Comparison of ENCODE assay signal across 11 mouse cellular contexts in the genomic region with DNA sequence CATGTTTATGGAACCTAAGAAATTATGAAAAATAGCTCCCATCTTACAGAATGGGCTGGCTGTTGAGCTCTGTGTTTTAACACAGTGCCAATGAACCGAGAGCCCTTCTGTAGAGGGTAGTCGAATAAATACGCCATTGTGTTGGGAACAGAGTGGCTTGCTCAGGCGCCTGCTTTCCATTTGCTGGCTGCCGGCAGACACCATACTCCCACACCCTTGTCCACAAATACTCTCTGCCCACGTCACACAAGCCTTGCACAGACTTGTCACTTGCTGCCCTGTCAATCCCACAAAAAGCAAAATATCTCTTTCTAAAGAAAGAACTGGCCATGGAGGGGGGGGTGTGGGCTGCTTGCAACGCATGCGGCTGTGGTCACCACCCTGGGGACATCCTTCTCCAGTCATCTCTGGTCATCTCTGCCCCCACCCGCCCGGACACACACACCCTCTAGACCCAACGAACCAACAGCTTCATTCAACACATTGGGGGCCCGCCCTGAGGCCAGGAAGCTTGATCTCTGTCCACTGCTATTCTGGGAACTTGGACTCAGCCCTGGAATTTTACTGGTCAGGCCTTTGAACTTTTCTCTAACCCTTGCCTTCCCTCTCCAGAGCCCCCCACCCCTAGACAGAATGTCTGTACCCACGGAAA.
DNase-seq lines count a peak whose midpoint lies in the region; ATAC-seq lines count a peak whose summit lies in the region.
"Had no signal": no experiment of that assay in that cellular context is flagged by ENCODE, and none has a peak within 500 bp of the region (broad histone marks: within the 10 kb centered on the region; RNA-seq: fewer than 3 reads in every experiment).

No protein-coding gene starts in this region.

- peak overlapping the region; percentile 44; the same call in 1 of the 2 replicates for H3K27ac ChIP-seq in limb, embryonic 15.5 days
- H3K27ac ChIP-seq: hindbrain, embryonic 14.5 days; neural tube, embryonic 15.5 days had no signal

- H3K4me1 ChIP-seq in limb, embryonic 15.5 days, result peaks cover 48% of the 10 kb centered on the region

- H3K27me3 ChIP-seq in limb, embryonic 15.5 days, result no peaks in the 10 kb centered on the region

- no peak overlapping the region for H3K9ac ChIP-seq in limb, embryonic 15.5 days
- H3K9ac ChIP-seq: hindbrain, embryonic 14.5 days; neural tube, embryonic 15.5 days had no signal

- ATAC-seq in limb, embryonic 15.5 days (ENCODE audit: insufficient number of reproducible peaks, low FRiP score, low TSS enrichment, low read depth), result peak; percentile 41; the same call in 1 of the 2 replicates
- ATAC-seq in erythroblast, adult 5-6 weeks (replicated peaks; ENCODE audit: low FRiP score, poor library complexity, severe bottlenecking), result no peak

- H3K9me3 ChIP-seq in limb, embryonic 15.5 days, result no peaks in the 10 kb centered on the region
- H3K9me3 ChIP-seq: neural tube, embryonic 15.5 days had no signal

- H3K4me2 ChIP-seq in limb, embryonic 15.5 days, result no peak overlapping the region
- H3K4me2 ChIP-seq: hindbrain, embryonic 14.5 days; neural tube, embryonic 15.5 days had no signal

- 62% methylated on average over 13 of the region's 13 CpGs for WGBS in limb, embryonic 15.5 days

- H3K36me3 ChIP-seq in limb, embryonic 15.5 days, result no peaks in the 10 kb centered on the region
- H3K36me3 ChIP-seq: neural tube, embryonic 15.5 days had no signal

- DNase-seq in kidney, postnatal 36 days, result peak; percentile 32 to 42
- no peak for DNase-seq in kidney, adult 18-20 months
- peak; percentile 61 for DNase-seq in heart, adult 8-10 months (ENCODE audit: low spot score)
- peak; percentile 64 to 67 for DNase-seq in heart, postnatal 10 days
- no peak for DNase-seq in spleen, adult 18-20 months
- DNase-seq in urinary bladder, adult 18-20 months (ENCODE audit: low spot score in 2 of 2), result no peak
- DNase-seq: cerebellum, adult 11-12 months had no signal

- intact Hi-C loops in heart, postnatal 10 days (cut with DNase I), result no loop called here

- H3K4me3 ChIP-seq in limb, embryonic 15.5 days, result no peak overlapping the region
- H3K4me3 ChIP-seq: neural tube, embryonic 15.5 days had no signal

Comparison
In these comparisons a context has a peak if more than half of its experiments do, and no peak if none do; other contexts are left out.
1. DNase-seq: peak in kidney, postnatal 36 days (2 of 2), heart, adult 8-10 months (single experiment) and heart, postnatal 10 days (2 of 2); none in kidney, adult 18-20 months (single experiment), spleen, adult 18-20 months (0 of 2) and urinary bladder, adult 18-20 months (0 of 2).